Mouse (Mus musculus) MEL (cell line): ENCODE results near the gene Il27.

Experiments
- BHLHE40 ChIP-seq: IDR thresholded peaks from 2 replicates; pipeline ENCODE4 v1.6.1; 2012; ENCODE audit warnings: low read depth, mild to moderate bottlenecking, inconsistent platforms, low read length, improper control_type of control experiment, borderline replicate concordance
- CHD2 ChIP-seq: IDR thresholded peaks from 2 replicates; pipeline ENCODE4 v1.6.1; 2011; ENCODE audit warnings: low read length, improper control_type of control experiment
- CTCF ChIP-seq, 3 experiments: IDR thresholded peaks in 2 of 3; conservative IDR thresholded peaks in 1 of 3; 2 replicates each; pipeline ENCODE4 v1.5.1; 2011 to 2012; ENCODE audit warnings: low read length in 3 of 3, low read depth in 2 of 3, mild to moderate bottlenecking in 2 of 3, improper control_type of control experiment in 1 of 3, inconsistent platforms in 1 of 3, mixed read lengths in 1 of 3, moderate library complexity in 1 of 3; ENCODE audit not compliant: control insufficient read depth in 1 of 3, insufficient read depth in 1 of 3, poor library complexity in 1 of 3, severe bottlenecking in 1 of 3
- EP300 ChIP-seq, 2 experiments: IDR thresholded peaks; 2 replicates each; pipeline ENCODE4 v1.6.1; 2011; ENCODE audit warnings: improper control_type of control experiment in 2 of 2, low read length in 2 of 2, low read depth in 1 of 2, mild to moderate bottlenecking in 1 of 2
- GABPA ChIP-seq: IDR thresholded peaks from 2 replicates; pipeline ENCODE4 v1.6.1; 2012; ENCODE audit warnings: low read depth, mild to moderate bottlenecking, inconsistent platforms, low read length, improper control_type of control experiment, moderate library complexity
- MAFK ChIP-seq: IDR thresholded peaks from 2 replicates; pipeline ENCODE4 v1.6.1; 2011; ENCODE audit warnings: low read depth, mild to moderate bottlenecking, low read length, improper control_type of control experiment, borderline replicate concordance
- NELFE ChIP-seq: IDR thresholded peaks from 2 replicates; pipeline ENCODE4 v1.6.1; 2011; ENCODE audit warnings: low read depth, low read length, improper control_type of control experiment
- NRF1 ChIP-seq: IDR thresholded peaks from 2 replicates; pipeline ENCODE4 v1.6.1; 2014; ENCODE audit warnings: low read depth, mild to moderate bottlenecking, inconsistent platforms, low read length, improper control_type of control experiment, moderate library complexity; ENCODE audit not compliant: poor library complexity, insufficient read depth, severe bottlenecking
- POLR2A ChIP-seq, 2 experiments: IDR thresholded peaks; 2 replicates each; pipeline ENCODE4 v1.6.1; 2011 to 2012; ENCODE audit warnings: low read length in 2 of 2, mild to moderate bottlenecking in 2 of 2, control low read depth in 1 of 2, improper control_type of control experiment in 1 of 2, low read depth in 1 of 2, moderate library complexity in 1 of 2; ENCODE audit not compliant: control insufficient read depth in 1 of 2, insufficient read depth in 1 of 2, poor library complexity in 1 of 2
- POLR2AphosphoS2 ChIP-seq: IDR thresholded peaks from 2 replicates; pipeline ENCODE4 v1.6.1; 2011; ENCODE audit warnings: low read length, improper control_type of control experiment
- POLR2AphosphoS5 ChIP-seq: IDR thresholded peaks from 2 replicates; pipeline ENCODE4 v1.6.1; 2012; ENCODE audit warnings: low read depth, borderline replicate concordance, mild to moderate bottlenecking, inconsistent platforms, low read length, moderate library complexity, mixed read lengths
- TBP ChIP-seq: IDR thresholded peaks from 2 replicates; pipeline ENCODE4 v1.8.0; 2011; ENCODE audit warnings: low read depth, low read length, improper control_type of control experiment
- ZC3H11A ChIP-seq: IDR thresholded peaks from 2 replicates; pipeline ENCODE4 v1.6.1; 2012; ENCODE audit warnings: low read depth, mild to moderate bottlenecking, inconsistent platforms, low read length, improper control_type of control experiment

GRCm38 (mm10) chr7:126556635-126557034 lies 38.1 kb downstream of the Il27 start:
- no peak for TF ChIP-seq CTCF (IDR thresholded peaks at IDR 0.05 in 2 of 3, conservative IDR thresholded peaks at IDR 0.05 in 1 of 3; ENCODE audit: control insufficient read depth in 1 of 3, insufficient read depth in 1 of 3, low read depth in 2 of 3, low read length in 3 of 3, poor library complexity in 1 of 3, severe bottlenecking in 1 of 3)
- no peak for TF ChIP-seq MAFK
- no peak for TF ChIP-seq EP300 (IDR thresholded peaks at IDR 0.05; ENCODE audit: low read depth in 1 of 2, low read length in 2 of 2)
- TF ChIP-seq POLR2AphosphoS5: no peak
- TF ChIP-seq TBP: no peak
- no peak for TF ChIP-seq POLR2A (IDR thresholded peaks at IDR 0.05; ENCODE audit: control insufficient read depth in 1 of 2, insufficient read depth in 1 of 2, low read depth in 1 of 2, low read length in 2 of 2, poor library complexity in 1 of 2)
- TF ChIP-seq NRF1: no peak
- no peak for TF ChIP-seq ZC3H11A
- no peak for TF ChIP-seq CHD2
- TF ChIP-seq GABPA: no peak
- no peak for TF ChIP-seq POLR2AphosphoS2
- no peak for TF ChIP-seq NELFE
- TF ChIP-seq BHLHE40: no peak
